Mouse (Mus musculus): ENCODE measurements at regions not wholly inside any gene's neighbourhood (a gene's known extent, or its start where the extent isn't known, plus 50 kb on each side); places are given as distances from the start of the nearest gene placed in this dataset.

- no peaks in the 10 kb centered on the region for H3K79me3 ChIP-seq (ENCODE audit: low read depth)
- no peaks in the 10 kb centered on the region for H3K79me2 ChIP-seq (ENCODE audit: control insufficient read depth, insufficient read depth)
- H3K4me3 ChIP-seq (ENCODE audit: insufficient read depth, poor library complexity, severe bottlenecking): no peak overlapping the region
- H3K36me3 ChIP-seq (ENCODE audit: control insufficient read depth, insufficient read depth): no peaks in the 10 kb centered on the region
- no peak overlapping the region for H3ac ChIP-seq (ENCODE audit: control insufficient read depth, insufficient read length, low read depth)
- TF ChIP-seq MYOG (IDR thresholded peaks at IDR 0.05; ENCODE audit: control insufficient read depth, extremely low read depth, insufficient read length) (no peak), MYOD1 (IDR thresholded peaks at IDR 0.05; ENCODE audit: control insufficient read depth, insufficient read length, low read depth) (no peak), MAX (IDR thresholded peaks at IDR 0.05) (no peak), CEBPB (IDR thresholded peaks at IDR 0.05; ENCODE audit: low read depth) (no peak), USF1 (IDR thresholded peaks at IDR 0.05; ENCODE audit: low read depth) (no peak), CTCF (IDR thresholded peaks at IDR 0.05; ENCODE audit: control insufficient read depth, insufficient read depth, insufficient read length) (no peak), FOSL1 (IDR thresholded peaks at IDR 0.05; ENCODE audit: insufficient read depth, low read length, poor library complexity, severe bottlenecking) (no peak)
- no peaks in the 10 kb centered on the region for H3K27me3 ChIP-seq (ENCODE audit: control insufficient read depth, insufficient read depth, insufficient read length)
Observed at GRCm38 (mm10) chr9:46636261-46637010, 316.6 kb upstream of the 4931429L15Rik start.

DNA sequence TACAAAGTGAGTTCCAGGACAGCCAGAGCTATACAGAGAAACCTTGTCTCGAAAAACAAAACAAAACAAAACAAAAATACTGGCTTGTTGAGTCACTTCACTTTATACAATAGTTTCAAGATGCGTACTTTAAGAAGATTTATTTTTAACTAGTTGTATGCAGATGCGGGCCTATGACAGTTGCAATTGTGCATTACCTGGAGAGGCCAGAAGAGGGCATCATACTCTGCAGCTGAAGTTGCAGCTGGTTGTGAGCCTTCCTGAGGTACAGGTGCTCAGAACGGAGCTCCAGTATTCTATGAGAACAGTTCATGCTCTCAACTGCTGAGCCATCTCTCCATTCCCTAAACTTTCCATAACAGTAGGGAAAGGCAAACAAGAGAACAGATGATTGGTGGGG is 314.2 kb upstream of the 4931429L15Rik start:
- no peak overlapping the region for H3ac ChIP-seq (ENCODE audit: control insufficient read depth, insufficient read length, low read depth)
- TF ChIP-seq FOSL1 (IDR thresholded peaks at IDR 0.05; ENCODE audit: insufficient read depth, low read length, poor library complexity, severe bottlenecking) (no peak), MYOD1 (IDR thresholded peaks at IDR 0.05; ENCODE audit: control insufficient read depth, insufficient read length, low read depth) (no peak), MAX (IDR thresholded peaks at IDR 0.05) (no peak), USF1 (IDR thresholded peaks at IDR 0.05; ENCODE audit: low read depth) (no peak), CTCF (IDR thresholded peaks at IDR 0.05; ENCODE audit: control insufficient read depth, insufficient read depth, insufficient read length) (no peak), CEBPB (IDR thresholded peaks at IDR 0.05; ENCODE audit: low read depth) (no peak), MYOG (IDR thresholded peaks at IDR 0.05; ENCODE audit: control insufficient read depth, extremely low read depth, insufficient read length) (no peak)
- H3K36me3 ChIP-seq (ENCODE audit: control insufficient read depth, insufficient read depth): no peaks in the 10 kb centered on the region
- H3K79me2 ChIP-seq (ENCODE audit: control insufficient read depth, insufficient read depth): no peaks in the 10 kb centered on the region
- no peak overlapping the region for H3K4me3 ChIP-seq (ENCODE audit: insufficient read depth, poor library complexity, severe bottlenecking)
- no peaks in the 10 kb centered on the region for H3K79me3 ChIP-seq (ENCODE audit: low read depth)
- H3K27me3 ChIP-seq (ENCODE audit: control insufficient read depth, insufficient read depth, insufficient read length): no peaks in the 10 kb centered on the region

DNA sequence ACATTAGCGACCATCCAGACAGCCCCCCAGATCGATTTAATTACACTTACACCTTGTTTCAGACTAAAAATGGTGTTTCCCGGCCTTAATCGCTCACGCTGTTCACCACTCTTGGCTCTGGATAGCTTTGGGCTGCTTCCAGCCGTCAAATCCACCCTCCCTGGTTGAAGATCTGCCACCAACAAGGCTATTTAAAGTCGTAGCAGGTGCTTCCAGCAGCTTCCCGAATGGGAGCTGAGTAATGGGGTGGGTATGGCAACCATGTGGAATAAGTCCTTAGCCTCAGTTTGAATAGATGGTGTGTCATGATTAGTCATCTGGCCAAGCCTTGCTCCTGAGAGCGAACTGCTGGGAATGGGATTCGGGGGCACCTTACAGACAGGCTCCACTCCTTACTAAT is 312.8 kb upstream of the 4931429L15Rik start:
- Histone ChIP-seq H3ac (ENCODE audit: control insufficient read depth, insufficient read length, low read depth) (no peak overlapping the region), H3K36me3 (ENCODE audit: control insufficient read depth, insufficient read depth) (no peaks in the 10 kb centered on the region), H3K27me3 (ENCODE audit: control insufficient read depth, insufficient read depth, insufficient read length) (no peaks in the 10 kb centered on the region), H3K4me3 (ENCODE audit: insufficient read depth, poor library complexity, severe bottlenecking) (no peak overlapping the region), H3K79me3 (ENCODE audit: low read depth) (no peaks in the 10 kb centered on the region), H3K79me2 (ENCODE audit: control insufficient read depth, insufficient read depth) (no peaks in the 10 kb centered on the region)
- no peak for TF ChIP-seq MYOG (IDR thresholded peaks at IDR 0.05; ENCODE audit: control insufficient read depth, extremely low read depth, insufficient read length)
- TF ChIP-seq CTCF (IDR thresholded peaks at IDR 0.05; ENCODE audit: control insufficient read depth, insufficient read depth, insufficient read length): no peak
- TF ChIP-seq USF1 (IDR thresholded peaks at IDR 0.05; ENCODE audit: low read depth): no peak
- no peak for TF ChIP-seq CEBPB (IDR thresholded peaks at IDR 0.05; ENCODE audit: low read depth)
- TF ChIP-seq FOSL1 (IDR thresholded peaks at IDR 0.05; ENCODE audit: insufficient read depth, low read length, poor library complexity, severe bottlenecking): no peak
- no peak for TF ChIP-seq MYOD1 (IDR thresholded peaks at IDR 0.05; ENCODE audit: control insufficient read depth, insufficient read length, low read depth)
- TF ChIP-seq MAX (IDR thresholded peaks at IDR 0.05): no peak

DNA sequence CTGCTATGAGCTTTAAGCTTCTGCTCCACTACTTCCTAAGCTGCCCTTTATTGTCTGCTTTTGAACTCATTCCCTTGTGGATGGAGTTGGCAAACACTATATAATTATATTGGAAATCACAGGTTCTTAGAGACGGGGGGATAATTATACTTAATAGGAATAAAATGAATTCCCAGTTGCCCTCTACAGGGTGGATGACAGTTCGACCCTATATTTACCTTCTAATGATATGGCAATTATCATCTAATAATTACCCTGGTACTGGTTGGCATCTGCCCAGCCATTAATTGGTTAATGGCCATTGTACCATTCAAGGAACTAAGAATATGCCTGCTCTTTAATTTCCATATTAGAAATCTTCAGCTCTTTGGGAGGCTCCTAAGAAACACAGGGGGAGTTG is 302.5 kb upstream of the 4931429L15Rik start:
- no peaks in the 10 kb centered on the region for H3K27me3 ChIP-seq (ENCODE audit: control insufficient read depth, insufficient read depth, insufficient read length)
- H3K79me3 ChIP-seq (ENCODE audit: low read depth): no peaks in the 10 kb centered on the region
- H3K36me3 ChIP-seq (ENCODE audit: control insufficient read depth, insufficient read depth): no peaks in the 10 kb centered on the region
- H3K4me3 ChIP-seq (ENCODE audit: insufficient read depth, poor library complexity, severe bottlenecking): no peak overlapping the region
- H3K79me2 ChIP-seq (ENCODE audit: control insufficient read depth, insufficient read depth): no peaks in the 10 kb centered on the region
- TF ChIP-seq MAX (IDR thresholded peaks at IDR 0.05): no peak
- H3ac ChIP-seq (ENCODE audit: control insufficient read depth, insufficient read length, low read depth): no peak overlapping the region

DNA sequence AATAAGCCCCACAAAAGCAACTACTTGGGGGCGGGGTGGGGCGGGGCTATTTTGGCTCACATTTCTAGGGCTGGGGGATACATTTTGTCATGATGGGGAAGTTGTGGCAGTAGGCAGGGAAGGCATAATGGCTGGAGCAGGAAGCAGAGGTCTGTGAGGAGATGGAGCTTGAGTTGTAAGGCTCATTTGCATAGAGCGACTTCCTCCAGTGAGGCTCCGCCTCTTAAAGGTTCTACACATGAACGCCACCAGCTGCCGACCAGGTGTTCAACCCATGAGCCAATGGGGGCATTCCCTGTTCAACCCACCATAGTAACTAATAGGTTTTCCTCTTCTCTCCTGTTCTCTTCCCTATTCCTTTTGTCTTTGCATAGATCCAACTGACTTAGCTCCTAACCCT is 302.1 kb upstream of the 4931429L15Rik start:
- Histone ChIP-seq H3ac (ENCODE audit: control insufficient read depth, insufficient read length, low read depth) (no peak overlapping the region), H3K79me3 (ENCODE audit: low read depth) (no peaks in the 10 kb centered on the region), H3K27me3 (ENCODE audit: control insufficient read depth, insufficient read depth, insufficient read length) (no peaks in the 10 kb centered on the region), H3K4me3 (ENCODE audit: insufficient read depth, poor library complexity, severe bottlenecking) (no peak overlapping the region), H3K79me2 (ENCODE audit: control insufficient read depth, insufficient read depth) (no peaks in the 10 kb centered on the region), H3K36me3 (ENCODE audit: control insufficient read depth, insufficient read depth) (no peaks in the 10 kb centered on the region)
- no peak for TF ChIP-seq FOSL1 (IDR thresholded peaks at IDR 0.05; ENCODE audit: insufficient read depth, low read length, poor library complexity, severe bottlenecking)
- TF ChIP-seq MYOG (IDR thresholded peaks at IDR 0.05; ENCODE audit: control insufficient read depth, extremely low read depth, insufficient read length): no peak
- TF ChIP-seq MYOD1 (IDR thresholded peaks at IDR 0.05; ENCODE audit: control insufficient read depth, insufficient read length, low read depth): no peak
- TF ChIP-seq USF1 (IDR thresholded peaks at IDR 0.05; ENCODE audit: low read depth): no peak
- TF ChIP-seq MAX (IDR thresholded peaks at IDR 0.05): no peak
- TF ChIP-seq CEBPB (IDR thresholded peaks at IDR 0.05; ENCODE audit: low read depth): no peak
- TF ChIP-seq CTCF (IDR thresholded peaks at IDR 0.05; ENCODE audit: control insufficient read depth, insufficient read depth, insufficient read length): no peak
